Mouse (Mus musculus): ENCODE results near the gene Dph1.

GRCm38 (mm10) chr11:75155985-75156384 is 35.1 kb downstream of the Dph1 start:
- TF ChIP-seq CHD2 (IDR thresholded peaks at IDR 0.05; ENCODE audit: low read depth, low read length) = no peak
- TF ChIP-seq ZNF384 (IDR thresholded peaks at IDR 0.05; ENCODE audit: low read depth, low read length) = no peak
- TF ChIP-seq MAFK (IDR thresholded peaks at IDR 0.05; ENCODE audit: insufficient read depth, low read depth, low read length) = no peak

Measured in ES-E14 (cell line).